In genomic region chr6:55550926-55551325, GRCm38 (mm10) we compare ENCODE assay signal across 8 mouse cellular contexts.
A peak's percentile ranks its signal among the peaks of the same experiment; 100 is the strongest.
DNase-seq lines count a peak whose midpoint lies in the region; ATAC-seq and TF ChIP-seq lines count a peak whose summit lies in the region.

No protein-coding gene starts in this region.

- no peak for ATAC-seq in heart, embryonic 11.5 days (replicated peaks; ENCODE audit: insufficient number of reproducible peaks, low FRiP score, low TSS enrichment)
- ATAC-seq in liver, embryonic 14.5 days (ENCODE audit: insufficient read depth), result no peak

- DNase-seq in heart, adult 11 months, result peak; percentile 84
- peak; percentile 48 for DNase-seq in ES-CJ7 (ENCODE audit: low read depth, low spot score)
- peak; percentile 69 for DNase-seq in embryonic facial prominence, embryonic 10.5 days (ENCODE audit: low spot score)
- DNase-seq in heart, postnatal 36 days, result peak; percentile 13 to 33
- no peak for DNase-seq in liver, embryonic 14.5 days (ENCODE audit: low read depth in 3 of 3, low spot score in 3 of 3)
- DNase-seq in urinary bladder, postnatal 25 days (ENCODE audit: low spot score), result no peak
- DNase-seq in urinary bladder, adult 2 months (ENCODE audit: low spot score), result no peak

- H3K4me1 ChIP-seq in heart, embryonic 11.5 days (ENCODE audit: control insufficient read depth, insufficient read depth, low read length), result no peaks in the 10 kb centered on the region
- no peaks in the 10 kb centered on the region for H3K4me1 ChIP-seq in embryonic facial prominence, embryonic 10.5 days
- H3K4me1 ChIP-seq in liver, embryonic 14.5 days (replicated peaks; ENCODE audit: control insufficient read depth in 2 of 2, insufficient read depth in 2 of 2, low read length in 1 of 2), result no peaks in the 10 kb centered on the region

- no peaks in the 10 kb centered on the region for H3K36me3 ChIP-seq in heart, embryonic 11.5 days (ENCODE audit: control insufficient read depth, insufficient read depth, low read length)
- no peaks in the 10 kb centered on the region for H3K36me3 ChIP-seq in embryonic facial prominence, embryonic 10.5 days (replicated peaks)
- H3K36me3 ChIP-seq in liver, embryonic 14.5 days (replicated peaks; ENCODE audit: control insufficient read depth, insufficient read depth, low read depth), result no peaks in the 10 kb centered on the region

- WGBS in heart, embryonic 11.5 days (ENCODE audit: insufficient replicate concordance), result 37% methylated on average over 13 of the region's 13 CpGs
- WGBS in embryonic facial prominence, embryonic 10.5 days, result 42% methylated on average over 13 of the region's 13 CpGs
- 30% methylated on average over 13 of the region's 13 CpGs for WGBS in liver, embryonic 14.5 days (ENCODE audit: insufficient replicate concordance)

- H3K4me2 ChIP-seq in heart, embryonic 11.5 days, result no peak overlapping the region
- H3K4me2 ChIP-seq in liver, embryonic 14.5 days (ENCODE audit: low read depth), result no peak overlapping the region

- TF ChIP-seq CTCF in liver, embryonic 14.5 days (IDR thresholded peaks at IDR 0.05; ENCODE audit: low read depth), result peak; percentile 45

- H3K9me3 ChIP-seq in heart, embryonic 11.5 days (replicated peaks; ENCODE audit: control insufficient read depth, low read length), result no peaks in the 10 kb centered on the region
- H3K9me3 ChIP-seq in embryonic facial prominence, embryonic 10.5 days, result no peaks in the 10 kb centered on the region
- H3K9me3 ChIP-seq in liver, embryonic 14.5 days (ENCODE audit: control insufficient read depth, low read length), result no peaks in the 10 kb centered on the region

- no peak overlapping the region for H3K4me3 ChIP-seq in heart, embryonic 11.5 days (ENCODE audit: low read depth, low read length)
- H3K4me3 ChIP-seq in embryonic facial prominence, embryonic 10.5 days, result no peak overlapping the region
- H3K4me3 ChIP-seq in liver, embryonic 14.5 days (ENCODE audit: insufficient read depth in 1 of 2, low read depth in 2 of 2, low read length in 2 of 2), result no peak overlapping the region

- no peak for TF ChIP-seq EP300 in liver, embryonic 14.5 days (IDR thresholded peaks at IDR 0.05; ENCODE audit: low read depth)

- H3K27me3 ChIP-seq in heart, embryonic 11.5 days (ENCODE audit: control insufficient read depth, insufficient read depth, low read length), result no peaks in the 10 kb centered on the region
- no peaks in the 10 kb centered on the region for H3K27me3 ChIP-seq in embryonic facial prominence, embryonic 10.5 days (replicated peaks; ENCODE audit: low read depth, poor library complexity, severe bottlenecking)
- no peaks in the 10 kb centered on the region for H3K27me3 ChIP-seq in liver, embryonic 14.5 days (ENCODE audit: control insufficient read depth, insufficient read depth, low read length)

- intact Hi-C loops in heart, postnatal 36 days (cut with DNase I), result no loop called here

- no peak overlapping the region for H3K27ac ChIP-seq in heart, embryonic 11.5 days (ENCODE audit: low read depth, low read length)
- no peak overlapping the region for H3K27ac ChIP-seq in embryonic facial prominence, embryonic 10.5 days (replicated peaks)
- no peak overlapping the region for H3K27ac ChIP-seq in liver, embryonic 14.5 days

- no peak overlapping the region for H3K9ac ChIP-seq in heart, embryonic 11.5 days (ENCODE audit: low read depth, low read length)
- H3K9ac ChIP-seq in liver, embryonic 14.5 days (replicated peaks), result no peak overlapping the region

Comparison
In these comparisons a context has a peak if more than half of its experiments do, and no peak if none do; other contexts are left out.
1. DNase-seq: peak in heart, adult 11 months (single experiment), ES-CJ7 (single experiment), embryonic facial prominence, embryonic 10.5 days (single experiment) and heart, postnatal 36 days (2 of 2); none in liver, embryonic 14.5 days (0 of 3), urinary bladder, postnatal 25 days (single experiment) and urinary bladder, adult 2 months (single experiment).